Mouse (Mus musculus) ES-E14 (cell line): ENCODE data around the gene P4ha1. TPM values are rescaled to one million over a fixed set of nuclear protein-coding genes. Genes with fewer than 3 reads are reported as not detected.
"Not testable (repeated sequence)": the region's sequence is repeated elsewhere in the genome, so short reads cannot be mapped to it uniquely, and the experiment has no call there.

Source experiments
- DNase-seq: peaks from one replicate; pipeline ENCODE4 v3.0.0-alpha.2; 2013; ENCODE audit warnings: low read depth, low spot score
- H3K27ac ChIP-seq: 2 replicates; pipeline ENCODE4 v1.5.1; 2012; ENCODE audit warnings: low read depth, mild to moderate bottlenecking, low read length, moderate library complexity, mixed read lengths; ENCODE audit not compliant: poor library complexity, insufficient read depth, severe bottlenecking
- H3K36me3 ChIP-seq: 2 replicates; pipeline ENCODE4 v1.6.1; 2012; ENCODE audit warnings: mild to moderate bottlenecking, low read length, moderate library complexity, mixed read lengths; ENCODE audit not compliant: control insufficient read depth, poor library complexity, insufficient read depth, severe bottlenecking
- H3K4me1 ChIP-seq, 2 experiments: fragments of 150-350 bp in 1 of 2; sonication (generic) in 1 of 2; 2 replicates each; pipeline ENCODE4 v1.6.1; 2012; ENCODE audit warnings: low read length in 2 of 2, mild to moderate bottlenecking in 1 of 2, mixed read lengths in 1 of 2; ENCODE audit not compliant: control insufficient read depth in 2 of 2, insufficient read depth in 2 of 2, poor library complexity in 1 of 2
- H3K4me3 ChIP-seq, 2 experiments: fragments of 150-350 bp in 1 of 2; sonication (generic) in 1 of 2; 2 replicates each; pipeline ENCODE4 v1.5.1; 2012; ENCODE audit warnings: low read length in 2 of 2, low read depth in 1 of 2, mild to moderate bottlenecking in 1 of 2, mixed read lengths in 1 of 2; ENCODE audit not compliant: insufficient read depth in 1 of 2, poor library complexity in 1 of 2, severe bottlenecking in 1 of 2
- H3K9ac ChIP-seq: 2 replicates; pipeline ENCODE4 v1.6.1; 2012; ENCODE audit warnings: low read depth, mild to moderate bottlenecking, low read length, mixed read lengths; ENCODE audit not compliant: poor library complexity, insufficient read depth, severe bottlenecking
- H3K9me3 ChIP-seq: fragments of 150-350 bp; sonication (generic); 2 replicates; pipeline ENCODE4 v1.6.1; 2012; ENCODE audit warnings: low read depth, mild to moderate bottlenecking, low read length; ENCODE audit not compliant: control insufficient read depth, insufficient read depth
- CHD2 ChIP-seq: IDR thresholded peaks from 2 replicates; pipeline ENCODE4 v1.6.1; 2014; ENCODE audit warnings: mild to moderate bottlenecking, low read depth, low read length, inconsistent platforms
- HCFC1 ChIP-seq: IDR thresholded peaks from 2 replicates; pipeline ENCODE4 v1.6.1; 2012; ENCODE audit warnings: low read length, inconsistent platforms, borderline replicate concordance; ENCODE audit not compliant: insufficient read depth
- MAFK ChIP-seq: IDR thresholded peaks from 2 replicates; pipeline ENCODE4 v1.6.1; 2014; ENCODE audit warnings: mild to moderate bottlenecking, low read depth, low read length, inconsistent platforms; ENCODE audit not compliant: insufficient read depth
- ZC3H11A ChIP-seq: IDR thresholded peaks from 2 replicates; pipeline ENCODE4 v1.6.1; 2012; ENCODE audit warnings: low read depth, mild to moderate bottlenecking, inconsistent platforms, low read length, borderline replicate concordance
- ZNF384 ChIP-seq: IDR thresholded peaks from 2 replicates; pipeline ENCODE4 v1.6.1; 2012; ENCODE audit warnings: low read depth, low read length, inconsistent platforms
- in situ Hi-C, 2 experiments: fragments of 600-800 bp; cut with MboI; formaldehyde crosslinking; loops; one replicate each; pipeline ENCODE4 v1.15.1; 2025; ENCODE audit warnings: low sequenced_read_pairs in 2 of 2, inconsistent platforms in 1 of 2; ENCODE audit not compliant: unreplicated experiment in 2 of 2
- total RNA-seq: library from RNA; depleted of rRNA; stranded (reverse); fragments of 300-350 nt; gene quantifications from 2 replicates; pipeline ENCODE4 v1.2.3, GENCODE M21; 2012

The P4ha1 gene
- total RNA-seq, 1 experiment, result 73.4 TPM

- in situ Hi-C loops, result no loop called here
- TF ChIP-seq ZC3H11A, result no peak
- Histone ChIP-seq H3K4me3 (no peak overlapping the region), H3K4me1 (peaks cover 8 to 11% of the 10 kb centered on the region in 2 experiments; a peak in 1 of 4 replicates), H3K9ac (no peak overlapping the region), H3K36me3 (no peaks in the 10 kb centered on the region), H3K27ac (0 out of 2 replicates have a peak overlapping the region, but pooled peaks have one; percentile 11), H3K9me3 (no peaks in the 10 kb centered on the region)
- DNase-seq, result no peak
These were observed 57.3 kb downstream of the P4ha1 start for GRCm38 (mm10) chr10:59380411-59380821.

GRCm38 (mm10) chr10:59381563-59381962 lies 58.5 kb downstream of the P4ha1 start:
- H3K4me3 ChIP-seq, DNase-seq, H3K36me3 ChIP-seq, H3K27ac ChIP-seq, in situ Hi-C loops, H3K9ac ChIP-seq, H3K9me3 ChIP-seq: not testable (repeated sequence)
- peaks cover 8 to 11% of the 10 kb centered on the region in 2 experiments; a peak in 1 of 4 replicates for H3K4me1 ChIP-seq

GRCm38 (mm10) chr10:59386951-59387350 lies 63.9 kb downstream of the P4ha1 start:
- no peak overlapping the region for H3K4me3 ChIP-seq
- TF ChIP-seq HCFC1, result no peak
- no peak for TF ChIP-seq MAFK
- no peak for TF ChIP-seq ZNF384
- no peak for TF ChIP-seq CHD2
- in situ Hi-C loops, result no loop called here
- no peak overlapping the region for H3K27ac ChIP-seq
- no peaks in the 10 kb centered on the region for H3K36me3 ChIP-seq
- no peak for DNase-seq
- no peak overlapping the region for H3K9ac ChIP-seq
- H3K9me3 ChIP-seq, result no peaks in the 10 kb centered on the region
- H3K4me1 ChIP-seq, result no peaks in the 10 kb centered on the region

- Histone ChIP-seq H3K4me1 (no peaks in the 10 kb centered on the region), H3K27ac (no peak overlapping the region), H3K36me3 (no peaks in the 10 kb centered on the region), H3K4me3 (no peak overlapping the region), H3K9ac (no peak overlapping the region), H3K9me3 (no peaks in the 10 kb centered on the region)
- TF ChIP-seq ZC3H11A (no peak), ZNF384 (no peak), HCFC1 (no peak), MAFK (no peak), CHD2 (no peak)
- DNase-seq, result no peak
- in situ Hi-C loops, result no loop called here
These were observed 66.6 kb downstream of the P4ha1 start for GRCm38 (mm10) chr10:59389652-59390051.

- Histone ChIP-seq H3K36me3 (no peaks in the 10 kb centered on the region), H3K4me3 (no peak overlapping the region), H3K9me3 (no peaks in the 10 kb centered on the region), H3K9ac (no peak overlapping the region), H3K27ac (no peak overlapping the region), H3K4me1 (no peaks in the 10 kb centered on the region)
- in situ Hi-C loops, result no loop called here
- TF ChIP-seq ZNF384 (no peak), HCFC1 (no peak), ZC3H11A (no peak), CHD2 (no peak), MAFK (no peak)
- no peak for DNase-seq
These were observed 68.8 kb downstream of the P4ha1 start for GRCm38 (mm10) chr10:59391907-59392306.

GRCm38 (mm10) chr10:59395461-59395860 lies 72.4 kb downstream of the P4ha1 start, which contains the start of gene Gm10273:
Gene Gm10273 (plus strand): TSS chr10:59395632.
- H3K9me3 ChIP-seq, DNase-seq, H3K36me3 ChIP-seq, H3K4me1 ChIP-seq, H3K9ac ChIP-seq, H3K27ac ChIP-seq, H3K4me3 ChIP-seq, in situ Hi-C loops: not testable (repeated sequence)
